Mouse (Mus musculus) hindbrain, embryonic 11.5 days (tissue): Measurements from ENCODE around the gene Lce6a. TPM values are rescaled to one million over a fixed set of nuclear protein-coding genes. Genes with fewer than 3 reads are reported as not detected.

Source experiments
- ATAC-seq: fragments of 200-750 bp; cut with Nextera tagmentation; 2 replicates; pipeline ENCODE4 v1.8.0; 2017; ENCODE audit warnings: mild to moderate bottlenecking, moderate TSS enrichment, moderate library complexity; ENCODE audit not compliant: low FRiP score
- DNase-seq: peaks from one replicate; pipeline ENCODE4 v3.0.0-alpha.2; 2015; ENCODE audit warnings: low spot score
- H3K27ac ChIP-seq: fragments of 300-500 bp; sonication (generic); 2 replicates; pipeline ENCODE4 v1.5.1; 2014; ENCODE audit warnings: mild to moderate bottlenecking, low read depth, low read length
- H3K27me3 ChIP-seq: fragments of 300-500 bp; sonication (generic); 2 replicates; pipeline ENCODE4 v1.6.1; 2014; ENCODE audit warnings: mild to moderate bottlenecking, low read length, moderate library complexity, mixed read lengths; ENCODE audit not compliant: control insufficient read depth, insufficient read depth
- H3K36me3 ChIP-seq: fragments of 300-500 bp; sonication (generic); 2 replicates; pipeline ENCODE4 v1.6.1; 2014; ENCODE audit warnings: mild to moderate bottlenecking, low read length, moderate library complexity, mixed read lengths; ENCODE audit not compliant: control insufficient read depth, insufficient read depth
- H3K4me1 ChIP-seq: fragments of 300-500 bp; sonication (generic); replicated peaks from 2 replicates; pipeline ENCODE4 v1.6.1; 2014; ENCODE audit warnings: low read length, mixed read lengths; ENCODE audit not compliant: control insufficient read depth, insufficient read depth
- H3K4me2 ChIP-seq: fragments of 300-500 bp; sonication (generic); replicated peaks from 2 replicates; pipeline ENCODE4 v1.6.1; 2014; ENCODE audit warnings: mild to moderate bottlenecking, low read depth, low read length
- H3K4me3 ChIP-seq: fragments of 300-500 bp; sonication (generic); 2 replicates; pipeline ENCODE4 v1.5.1; 2014; ENCODE audit warnings: low read depth, low read length
- H3K9ac ChIP-seq: fragments of 300-500 bp; sonication (generic); 2 replicates; pipeline ENCODE4 v1.6.1; 2014; ENCODE audit warnings: low read depth, low read length
- H3K9me3 ChIP-seq: fragments of 300-500 bp; sonication (generic); 2 replicates; pipeline ENCODE4 v1.6.1; 2016; ENCODE audit warnings: low read length; ENCODE audit not compliant: control insufficient read depth
- WGBS: fragments of 180-500 bp; shearing (Covaris S2); extraction: QIAGEN DNeasy Blood & Tissue Kit; methylation state at CpG from one replicate; pipeline ENCODE4 v1.1.7; 2014; 5-methylcytosine and 5-hydroxymethylcytosine counted together
- polyA plus RNA-seq: library from polyadenylated mRNA; unstranded; fragments of >200 nt; fragmentation: Nextera tagmentation; extraction: Ambion mirVana; gene quantifications from 2 replicates; pipeline ENCODE4 v1.2.1, GENCODE M21; 2014

Lce6a gene
- polyA plus RNA-seq, 1 experiment from 2014 or later: not detected

- no peak overlapping the region for H3K9ac ChIP-seq
- no peak overlapping the region for H3K4me3 ChIP-seq
- no peak overlapping the region for H3K4me2 ChIP-seq
- H3K36me3 ChIP-seq: no peaks in the 10 kb centered on the region
- 86% methylated on average over 4 of the region's 4 CpGs for WGBS
- no peak overlapping the region for H3K27ac ChIP-seq
- H3K27me3 ChIP-seq: no peaks in the 10 kb centered on the region
- H3K9me3 ChIP-seq: no peaks in the 10 kb centered on the region
- ATAC-seq (0 out of 2 replicates have a peak, but pooled peaks have one; percentile 30), DNase-seq (no peak)
- no peaks in the 10 kb centered on the region for H3K4me1 ChIP-seq
Measured at GRCm38 (mm10) chr3:92578652-92579413, 42.6 kb downstream of the Lce6a start.

GRCm38 (mm10) chr3:92573449-92574041 lies 47.9 kb downstream of the Lce6a start, which contains the start of gene Ivl:
Gene Ivl, minus strand, starts transcription at chr3:92573735.
- 85% methylated on average over 1 of the region's 1 CpGs for whole genome bisulfite sequencing

GRCm38 (mm10) chr3:92572514-92573155 lies 48.8 kb downstream of the Lce6a start:
- Histone ChIP-seq H3K4me2 (no peak overlapping the region), H3K36me3 (no peaks in the 10 kb centered on the region), H3K9ac (no peak overlapping the region), H3K27ac (no peak overlapping the region), H3K27me3 (no peaks in the 10 kb centered on the region), H3K4me3 (no peak overlapping the region), H3K4me1 (no peaks in the 10 kb centered on the region), H3K9me3 (no peaks in the 10 kb centered on the region)
- DNase-seq (no peak), ATAC-seq (no peak)
- WGBS: 60% methylated on average over 2 of the region's 2 CpGs

More at GRCm38 (mm10) chr3:92573449-92574041, 47.9 kb downstream of the Lce6a start, which contains the start of gene Ivl:
- Histone ChIP-seq H3K27me3 (no peaks in the 10 kb centered on the region), H3K36me3 (no peaks in the 10 kb centered on the region), H3K9me3 (no peaks in the 10 kb centered on the region), H3K27ac (no peak within 1 kb of the TSS), H3K4me1 (no peaks in the 10 kb centered on the region), H3K4me3 (no peak within 1 kb of the TSS), H3K9ac (no peak within 1 kb of the TSS), H3K4me2 (no peak within 1 kb of the TSS)
- ATAC-seq: no peak
- DNase-seq: no peak

Other genes starting within 250 kb of the Lce6a start
- not detected in 2 replicates for gene Sprr2h, start 236.0 kb downstream of the Lce6a start, polyA plus RNA-seq
- gene Sprr2i, start 213.7 kb downstream of the Lce6a start, polyA plus RNA-seq: not detected in 2 replicates
- gene Sprr2j-ps, start 203.6 kb downstream of the Lce6a start, polyA plus RNA-seq: not detected in 2 replicates
- gene Gm9774, start 192.2 kb downstream of the Lce6a start, polyA plus RNA-seq: 5.6 and 5.9 TPM in 2 replicates
- gene Sprr2k, start 189.1 kb downstream of the Lce6a start, polyA plus RNA-seq: not detected in 2 replicates
- gene Sprr1b, start 182.9 kb downstream of the Lce6a start, polyA plus RNA-seq: not detected in 2 replicates
- gene Sprr3, start 162.9 kb downstream of the Lce6a start, polyA plus RNA-seq: not detected in 2 replicates
- not detected in 2 replicates for gene Sprr1a, start 135.8 kb downstream of the Lce6a start, polyA plus RNA-seq
- not detected in 2 replicates for gene Sprr4, start 121.2 kb downstream of the Lce6a start, polyA plus RNA-seq
- gene 2310046K23Rik, start 87.1 kb downstream of the Lce6a start, polyA plus RNA-seq: not detected in 2 replicates
- not detected in 2 replicates for gene Ivl, start 47.9 kb downstream of the Lce6a start, polyA plus RNA-seq
- gene Smcp, start 32.7 kb downstream of the Lce6a start, polyA plus RNA-seq: not detected in 2 replicates
- not detected in 2 replicates for gene 2210017I01Rik, start 14.2 kb downstream of the Lce6a start, polyA plus RNA-seq
- gene Lce1a1, start 26.6 kb upstream of the Lce6a start, polyA plus RNA-seq: not detected in 2 replicates
- not detected in 2 replicates for gene Lce1b, start 35.3 kb upstream of the Lce6a start, polyA plus RNA-seq
- gene Lce1a2, start 48.7 kb upstream of the Lce6a start, polyA plus RNA-seq: not detected in 2 replicates
- gene Lce1c, start 57.6 kb upstream of the Lce6a start, polyA plus RNA-seq: not detected in 2 replicates
- gene Lce1d, start 65.5 kb upstream of the Lce6a start, polyA plus RNA-seq: not detected in 2 replicates
- gene Lce1e, start 87.4 kb upstream of the Lce6a start, polyA plus RNA-seq: not detected in 2 replicates
- not detected in 2 replicates for gene Lce1f, start 98.7 kb upstream of the Lce6a start, polyA plus RNA-seq
- gene Gm38119, start 117.4 kb upstream of the Lce6a start, polyA plus RNA-seq: not detected in 2 replicates
- not detected in 2 replicates for gene Lce1g, start 130.7 kb upstream of the Lce6a start, polyA plus RNA-seq
- gene Lce1h, start 143.4 kb upstream of the Lce6a start, polyA plus RNA-seq: not detected in 2 replicates
- not detected in 2 replicates for gene Lce1i, start 157.2 kb upstream of the Lce6a start, polyA plus RNA-seq
- not detected in 2 replicates for gene Lce1j, start 168.9 kb upstream of the Lce6a start, polyA plus RNA-seq
- gene Lce1k, start 186.2 kb upstream of the Lce6a start, polyA plus RNA-seq: not detected in 2 replicates
- gene Kprp, start 205.6 kb upstream of the Lce6a start, polyA plus RNA-seq: not detected in 2 replicates
- gene Lce1l, start 229.6 kb upstream of the Lce6a start, polyA plus RNA-seq: not detected in 2 replicates
- gene 2310050C09Rik, start 248.6 kb upstream of the Lce6a start, polyA plus RNA-seq: not detected in 2 replicates